Mouse (Mus musculus): ENCODE data around the gene 4930412O13Rik.

4930412O13Rik gene

GRCm38 (mm10) chr2:9880271-9880670 lies 781 bp upstream of the 4930412O13Rik start:
- DNase-seq (ENCODE audit: extremely low spot score) = no peak

GRCm38 (mm10) chr2:9881611-9882023 lies 565 bp downstream of the 4930412O13Rik start:
- peak; percentile 76 for DNase-seq (ENCODE audit: extremely low spot score)

GRCm38 (mm10) chr2:9882371-9882925 lies 1.4 kb downstream of the 4930412O13Rik start:
- DNase-seq (ENCODE audit: extremely low spot score) = peak; percentile 65

- peak; percentile 66 for DNase-seq (ENCODE audit: extremely low spot score)
Measured at GRCm38 (mm10) chr2:9882926-9883802, 2.1 kb downstream of the 4930412O13Rik start.

- peak; percentile 36 for DNase-seq (ENCODE audit: extremely low spot score)
Measured at GRCm38 (mm10) chr2:9883803-9884532, 2.9 kb downstream of the 4930412O13Rik start.

- peak; percentile 49 for DNase-seq (ENCODE audit: extremely low spot score)
Measured at GRCm38 (mm10) chr2:9884533-9885216, 3.6 kb downstream of the 4930412O13Rik start.

- peak; percentile 29 for DNase-seq (ENCODE audit: extremely low spot score)
Measured at GRCm38 (mm10) chr2:9885217-9885770, 4.2 kb downstream of the 4930412O13Rik start.

- DNase-seq (ENCODE audit: extremely low spot score) = no peak
Measured at GRCm38 (mm10) chr2:9886031-9886430, 5.0 kb downstream of the 4930412O13Rik start.

GRCm38 (mm10) chr2:9886921-9887610 lies 6.0 kb downstream of the 4930412O13Rik start:
- DNase-seq (ENCODE audit: extremely low spot score) = no peak

GRCm38 (mm10) chr2:9887636-9888035 lies 6.6 kb downstream of the 4930412O13Rik start:
- peak; percentile 25 for DNase-seq (ENCODE audit: extremely low spot score)

- peak; percentile 68 for DNase-seq (ENCODE audit: extremely low spot score)
Measured at GRCm38 (mm10) chr2:9888913-9889650, 8.0 kb downstream of the 4930412O13Rik start, which contains the start of gene 9230102O04Rik. Gene 9230102O04Rik, minus strand, starts transcription at chr2:9889540.

GRCm38 (mm10) chr2:9889651-9890183 lies 8.7 kb downstream of the 4930412O13Rik start, which contains the start of gene Gata3:
Gene Gata3, minus strand, starts transcription at chr2:9890034.
- DNase-seq (ENCODE audit: extremely low spot score) = peak; percentile 32

GRCm38 (mm10) chr2:9890251-9890650 lies 9.2 kb downstream of the 4930412O13Rik start:
- DNase-seq (ENCODE audit: extremely low spot score) = peak; percentile 17

- peak; percentile 10 for DNase-seq (ENCODE audit: extremely low spot score)
Measured at GRCm38 (mm10) chr2:9890906-9891305, 9.9 kb downstream of the 4930412O13Rik start.

GRCm38 (mm10) chr2:9892541-9892940 lies 11.5 kb downstream of the 4930412O13Rik start:
- no peak for DNase-seq (ENCODE audit: extremely low spot score)

- peak; percentile 47 for DNase-seq (ENCODE audit: extremely low spot score)
Measured at GRCm38 (mm10) chr2:9893272-9893953, 12.4 kb downstream of the 4930412O13Rik start.

GRCm38 (mm10) chr2:9894836-9895593 lies 14.0 kb downstream of the 4930412O13Rik start:
- peak; percentile 27 for DNase-seq (ENCODE audit: extremely low spot score)

GRCm38 (mm10) chr2:9896097-9896770 lies 15.2 kb downstream of the 4930412O13Rik start:
- peak; percentile 54 for DNase-seq (ENCODE audit: extremely low spot score)

All from embryo, embryonic 9.5 days (tissue).